Mouse (Mus musculus): Measurements from ENCODE around the gene Marcksl1. TPM values are rescaled to one million over a fixed set of nuclear protein-coding genes. Genes with fewer than 3 reads are reported as not detected.

Gene Marcksl1
- total and polyA plus RNA-seq, 3 experiments = 25.3 to 62.7 TPM; not detected in 1

DNA sequence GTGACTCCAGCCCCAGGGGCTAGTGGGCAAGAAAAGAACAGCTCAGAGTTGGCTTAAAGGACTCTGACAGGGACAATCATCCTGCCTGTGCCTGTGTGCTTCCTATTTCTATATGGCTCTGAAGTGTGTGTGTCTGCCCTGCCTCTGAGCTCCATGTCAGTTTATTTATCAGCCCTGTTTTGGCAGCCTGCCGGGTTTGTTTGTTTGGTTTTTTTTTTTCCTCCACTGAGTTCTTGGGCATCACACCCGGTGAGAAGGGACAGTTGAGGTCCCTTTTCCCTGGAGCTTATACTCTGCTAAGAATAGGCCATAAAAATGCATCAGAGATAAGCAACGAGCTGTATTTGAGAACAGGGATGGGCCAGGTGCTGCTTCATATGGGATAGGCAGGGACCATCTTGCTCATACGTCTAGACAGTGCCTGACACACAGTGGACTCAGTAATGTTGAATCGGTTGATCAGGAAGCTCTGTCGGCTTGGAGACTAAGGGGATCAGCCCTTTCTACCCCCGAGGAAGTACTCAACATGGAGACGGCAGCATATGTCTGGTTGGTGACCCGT lies 11.0 kb upstream of the Marcksl1 start:
- no peaks in the 10 kb centered on the region for H3K27me3 ChIP-seq (ENCODE audit: control insufficient read depth in 1 of 2, insufficient read depth in 2 of 2, low read length in 2 of 2)
- H3K4me3 ChIP-seq (ENCODE audit: control insufficient read depth in 1 of 2, insufficient read depth in 1 of 2, low read depth in 2 of 2, low read length in 2 of 2) = no peak overlapping the region
- TF ChIP-seq TAL1 (IDR thresholded peaks at IDR 0.05; ENCODE audit: low read length) = no peak
- TF ChIP-seq ETS1 (IDR thresholded peaks at IDR 0.05; ENCODE audit: low read depth, low read length) = no peak
- TF ChIP-seq ZC3H11A (IDR thresholded peaks at IDR 0.05; ENCODE audit: low read depth, low read length) = no peak
- TF ChIP-seq MYC (IDR thresholded peaks at IDR 0.05; ENCODE audit: low read depth, low read length) = no peak
- TF ChIP-seq USF1 (IDR thresholded peaks at IDR 0.05; ENCODE audit: low read depth, low read length) = no peak
- no peak for TF ChIP-seq RCOR1 (IDR thresholded peaks at IDR 0.05; ENCODE audit: low read depth, low read length)
- TF ChIP-seq ELF1 (IDR thresholded peaks at IDR 0.05; ENCODE audit: low read depth, low read length) = no peak
- TF ChIP-seq EP300 (IDR thresholded peaks at IDR 0.05; ENCODE audit: low read depth in 1 of 2, low read length in 2 of 2) = no peak
- TF ChIP-seq CHD2 (IDR thresholded peaks at IDR 0.05; ENCODE audit: low read length) = no peak
- no peak for TF ChIP-seq NRF1 (IDR thresholded peaks at IDR 0.05; ENCODE audit: insufficient read depth, low read depth, low read length, poor library complexity, severe bottlenecking)
- TF ChIP-seq E2F4 (IDR thresholded peaks at IDR 0.05; ENCODE audit: borderline replicate concordance, low read depth, low read length) = no peak
- no peak for TF ChIP-seq MAFK (IDR thresholded peaks at IDR 0.05; ENCODE audit: borderline replicate concordance, low read depth, low read length)
- no peak for TF ChIP-seq ZKSCAN1 (IDR thresholded peaks at IDR 0.05; ENCODE audit: low read depth, low read length)
- TF ChIP-seq MAX (IDR thresholded peaks at IDR 0.05; ENCODE audit: low read length) = no peak
- TF ChIP-seq ZNF384 (IDR thresholded peaks at IDR 0.05; ENCODE audit: low read depth, low read length) = no peak
- no peaks in the 10 kb centered on the region for H3K79me2 ChIP-seq (ENCODE audit: control insufficient read depth, insufficient read depth, low read length, poor library complexity)
- no peak for DNase-seq (ENCODE audit: low read depth, low spot score)
- no peak overlapping the region for H3K27ac ChIP-seq (ENCODE audit: control insufficient read depth, low read depth, low read length)
- H3K9me3 ChIP-seq (replicated peaks; ENCODE audit: insufficient read depth, low read length) = no peaks in the 10 kb centered on the region
- H3K4me1 ChIP-seq (ENCODE audit: control insufficient read depth in 1 of 2, insufficient read depth in 2 of 2, low read length in 2 of 2) = peaks cover 3 to 12% of the 10 kb centered on the region in 2 experiments
- H3K36me3 ChIP-seq (ENCODE audit: control insufficient read depth in 1 of 2, insufficient read depth in 2 of 2, low read length in 2 of 2) = 0 out of 4 replicates have a peak, but pooled peaks cover 0 to 3% of the 10 kb centered on the region in 2 experiments
- H3K9ac ChIP-seq (ENCODE audit: control insufficient read depth, low read depth, low read length, poor library complexity, severe bottlenecking) = no peak overlapping the region

DNA sequence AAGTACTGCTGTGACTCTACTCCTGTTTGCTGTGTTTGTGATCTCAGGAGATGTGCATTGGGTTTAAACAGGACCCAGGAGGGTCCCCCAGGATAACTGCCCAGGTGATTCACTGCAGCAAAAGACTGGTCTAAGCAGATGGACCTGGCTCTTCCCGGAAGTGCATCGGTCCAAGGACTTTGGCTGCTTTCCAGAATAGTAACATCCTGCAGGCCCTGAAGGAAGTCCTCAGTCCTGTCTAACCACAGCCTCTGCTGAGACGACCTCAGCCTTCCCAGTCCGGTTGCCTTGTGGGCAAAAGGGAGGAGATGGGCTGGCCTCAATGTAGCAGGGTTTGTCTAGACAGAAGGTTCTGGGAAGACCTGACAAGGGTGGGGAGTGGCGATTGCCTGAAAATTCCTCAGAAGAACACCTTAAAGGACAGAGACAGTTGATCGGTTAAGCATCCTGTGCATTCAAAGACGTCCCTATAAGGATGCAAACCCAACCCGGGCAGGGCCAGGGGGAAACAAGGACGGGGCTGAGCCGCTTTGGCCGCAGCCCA lies 10.4 kb upstream of the Marcksl1 start:
- DNase-seq (ENCODE audit: low read depth, low spot score) = no peak
- Histone ChIP-seq H3K36me3 (ENCODE audit: control insufficient read depth in 1 of 2, insufficient read depth in 2 of 2, low read length in 2 of 2) (0 out of 4 replicates have a peak, but pooled peaks cover 0 to 3% of the 10 kb centered on the region in 2 experiments), H3K9ac (ENCODE audit: control insufficient read depth, low read depth, low read length, poor library complexity, severe bottlenecking) (no peak overlapping the region), H3K4me3 (ENCODE audit: control insufficient read depth in 1 of 2, insufficient read depth in 1 of 2, low read depth in 2 of 2, low read length in 2 of 2) (no peak overlapping the region), H3K4me1 (ENCODE audit: control insufficient read depth in 1 of 2, insufficient read depth in 2 of 2, low read length in 2 of 2) (peaks cover 3 to 16% of the 10 kb centered on the region in 2 experiments), H3K79me2 (ENCODE audit: control insufficient read depth, insufficient read depth, low read length, poor library complexity) (no peaks in the 10 kb centered on the region), H3K27ac (ENCODE audit: control insufficient read depth, low read depth, low read length) (no peak overlapping the region), H3K9me3 (replicated peaks; ENCODE audit: insufficient read depth, low read length) (no peaks in the 10 kb centered on the region), H3K27me3 (ENCODE audit: control insufficient read depth in 1 of 2, insufficient read depth in 2 of 2, low read length in 2 of 2) (no peaks in the 10 kb centered on the region)
- TF ChIP-seq GATA1 (IDR thresholded peaks at IDR 0.05; ENCODE audit: low read depth, low read length) (no peak), GABPA (IDR thresholded peaks at IDR 0.05; ENCODE audit: low read depth, low read length) (no peak), NRF1 (IDR thresholded peaks at IDR 0.05; ENCODE audit: insufficient read depth, low read depth, low read length, poor library complexity, severe bottlenecking) (no peak), E2F4 (IDR thresholded peaks at IDR 0.05; ENCODE audit: borderline replicate concordance, low read depth, low read length) (no peak), POLR2AphosphoS2 (IDR thresholded peaks at IDR 0.05; ENCODE audit: low read length) (no peak), ZMIZ1 (IDR thresholded peaks at IDR 0.05; ENCODE audit: low read depth, low read length) (no peak), ZKSCAN1 (IDR thresholded peaks at IDR 0.05; ENCODE audit: low read depth, low read length) (no peak)
